Mouse (Mus musculus): ENCODE data around the gene Rpl28. TPM values are rescaled to one million over a fixed set of nuclear protein-coding genes. Genes with fewer than 3 reads are reported as not detected.
A peak's percentile ranks its signal among the peaks of the same experiment; 100 is the strongest.
"Not testable (repeated sequence)": the region's sequence is repeated elsewhere in the genome, so short reads cannot be mapped to it uniquely, and the experiment has no call there.

The Rpl28 gene
- polyA plus RNA-seq, 1 experiment from 2014 or later = 224 TPM

DNA sequence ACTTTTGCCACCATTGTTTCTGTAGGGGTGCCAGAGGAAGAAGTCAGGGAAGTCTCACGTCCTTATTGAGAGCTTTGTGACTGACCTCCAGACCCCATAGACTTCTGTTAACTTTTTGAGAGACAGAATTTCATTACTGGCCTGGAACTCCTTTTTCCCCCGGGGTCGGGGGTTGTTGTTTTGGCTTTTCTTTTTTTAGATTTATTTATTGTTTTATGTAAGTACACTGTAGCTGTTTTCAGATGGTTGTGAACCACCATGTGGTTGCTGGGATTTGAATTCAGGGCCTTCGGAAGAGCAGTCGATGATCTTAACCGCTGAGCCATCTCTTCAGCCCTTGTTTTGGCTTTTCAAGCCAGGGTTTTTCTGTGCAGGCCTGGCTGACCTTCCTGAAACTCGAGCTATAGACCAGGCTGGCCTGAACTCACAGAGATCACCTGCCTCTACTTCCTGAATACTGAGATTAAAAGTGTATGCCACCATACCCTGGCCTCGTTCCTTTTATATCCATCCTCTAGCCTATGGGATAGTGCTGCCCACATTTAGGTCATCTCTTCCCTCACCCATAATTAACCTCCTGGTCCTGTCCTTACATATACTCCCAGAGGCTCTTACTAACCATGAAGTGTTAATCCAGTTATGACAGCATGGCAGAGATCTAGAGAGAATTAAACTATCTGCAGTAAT lies 20.6 kb downstream of the Rpl28 start:
- Histone ChIP-seq H3K4me1 (peaks cover 29% of the 10 kb centered on the region), H3K9me3 (replicated peaks) (no peaks in the 10 kb centered on the region), H3K36me3 (peaks cover 17% of the 10 kb centered on the region), H3K27ac (replicated peaks) (peak overlapping the region; percentile 99), H3K9ac (replicated peaks) (peak overlapping the region; percentile 24), H3K27me3 (replicated peaks) (no peaks in the 10 kb centered on the region), H3K4me3 (replicated peaks) (peak overlapping the region; percentile 71), H3K4me2 (peak overlapping the region; percentile 70)
- ATAC-seq (ENCODE audit: low FRiP score) = no peak
- 30% methylated on average over 8 of the region's 8 CpGs for WGBS

DNA sequence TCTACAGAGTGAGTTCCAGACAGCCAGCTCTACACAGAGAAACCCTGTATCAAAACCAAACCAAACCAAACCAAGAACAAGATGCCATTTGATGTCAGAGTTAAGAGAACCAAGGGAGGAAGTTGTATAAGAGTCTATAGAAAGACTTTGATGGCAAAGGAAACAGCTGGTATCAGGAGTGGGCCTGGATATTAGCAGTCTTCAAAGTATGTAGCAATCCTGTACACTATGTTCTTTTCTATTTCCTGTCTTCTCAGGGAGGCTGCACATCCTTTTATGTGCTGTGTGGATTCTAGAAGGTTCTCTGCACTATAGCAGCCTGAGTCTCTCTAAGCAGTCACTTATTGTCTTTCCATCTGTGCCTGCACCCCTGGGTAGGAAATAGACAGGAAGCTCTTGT lies 23.9 kb downstream of the Rpl28 start:
- H3K27ac ChIP-seq (replicated peaks) = no peak overlapping the region
- no peak overlapping the region for H3K4me2 ChIP-seq
- no peak overlapping the region for H3K9ac ChIP-seq (replicated peaks)
- H3K4me3 ChIP-seq (replicated peaks) = no peak overlapping the region
- no peaks in the 10 kb centered on the region for H3K9me3 ChIP-seq (replicated peaks)
- H3K4me1 ChIP-seq = peaks cover 7% of the 10 kb centered on the region
- ATAC-seq (ENCODE audit: low FRiP score) = no peak
- no peaks in the 10 kb centered on the region for H3K27me3 ChIP-seq (replicated peaks)
- H3K36me3 ChIP-seq = no peaks in the 10 kb centered on the region

DNA sequence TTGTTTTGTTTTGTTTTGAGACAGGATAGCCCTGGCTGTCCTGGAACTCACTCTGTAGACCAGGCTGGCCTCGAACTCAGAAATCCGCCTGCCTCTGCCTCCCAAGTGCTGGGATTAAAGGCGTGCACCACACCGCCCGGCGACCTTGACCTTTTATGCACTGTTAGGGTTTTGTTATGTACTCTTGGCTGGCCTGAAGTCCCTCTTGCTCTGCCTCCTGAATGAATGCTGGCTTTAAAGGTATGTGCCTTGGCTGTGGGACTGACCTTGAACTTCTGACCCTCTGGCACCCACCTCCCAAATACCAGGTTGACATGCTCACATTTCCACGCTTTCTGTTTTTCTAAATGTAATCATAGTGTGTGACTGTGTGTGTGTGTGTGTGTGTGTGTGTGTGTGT lies 28.3 kb downstream of the Rpl28 start:
- H3K27me3 ChIP-seq (replicated peaks); H3K9me3 ChIP-seq (replicated peaks); H3K36me3 ChIP-seq; H3K27ac ChIP-seq (replicated peaks); H3K4me3 ChIP-seq (replicated peaks); H3K9ac ChIP-seq (replicated peaks); ATAC-seq (ENCODE audit: low FRiP score); H3K4me1 ChIP-seq; H3K4me2 ChIP-seq: not testable (repeated sequence)
- 97% methylated on average over 7 of the region's 7 CpGs for WGBS

DNA sequence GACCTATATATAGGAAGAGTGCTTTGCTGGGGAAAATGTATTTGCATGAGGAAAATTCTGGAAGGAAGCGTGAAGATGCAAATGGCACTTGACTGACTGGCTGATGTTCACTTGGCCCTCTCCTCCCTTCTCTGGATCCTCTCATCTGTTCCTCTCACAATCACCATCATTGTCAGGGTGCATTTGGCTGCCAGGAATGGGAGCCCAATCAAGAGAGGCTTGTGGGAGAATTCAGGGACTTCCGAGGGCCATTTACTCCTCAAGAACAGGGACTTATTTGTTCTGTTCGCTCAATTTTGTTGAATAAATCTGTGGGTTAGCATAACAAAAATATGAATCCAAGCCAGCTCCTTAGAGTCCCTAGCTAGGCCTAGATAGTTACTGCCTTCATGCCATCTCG lies 29.0 kb downstream of the Rpl28 start:
- no peak overlapping the region for H3K9ac ChIP-seq (replicated peaks)
- H3K4me1 ChIP-seq = no peaks in the 10 kb centered on the region
- no peak for ATAC-seq (ENCODE audit: low FRiP score)
- H3K4me3 ChIP-seq (replicated peaks) = no peak overlapping the region
- H3K27me3 ChIP-seq (replicated peaks) = no peaks in the 10 kb centered on the region
- no peak overlapping the region for H3K4me2 ChIP-seq
- no peaks in the 10 kb centered on the region for H3K9me3 ChIP-seq (replicated peaks)
- H3K36me3 ChIP-seq = peaks cover 3% of the 10 kb centered on the region; the same call in 1 of the 2 replicates
- H3K27ac ChIP-seq (replicated peaks) = no peak overlapping the region
- whole genome bisulfite sequencing = 84% methylated on average over 4 of the region's 4 CpGs

DNA sequence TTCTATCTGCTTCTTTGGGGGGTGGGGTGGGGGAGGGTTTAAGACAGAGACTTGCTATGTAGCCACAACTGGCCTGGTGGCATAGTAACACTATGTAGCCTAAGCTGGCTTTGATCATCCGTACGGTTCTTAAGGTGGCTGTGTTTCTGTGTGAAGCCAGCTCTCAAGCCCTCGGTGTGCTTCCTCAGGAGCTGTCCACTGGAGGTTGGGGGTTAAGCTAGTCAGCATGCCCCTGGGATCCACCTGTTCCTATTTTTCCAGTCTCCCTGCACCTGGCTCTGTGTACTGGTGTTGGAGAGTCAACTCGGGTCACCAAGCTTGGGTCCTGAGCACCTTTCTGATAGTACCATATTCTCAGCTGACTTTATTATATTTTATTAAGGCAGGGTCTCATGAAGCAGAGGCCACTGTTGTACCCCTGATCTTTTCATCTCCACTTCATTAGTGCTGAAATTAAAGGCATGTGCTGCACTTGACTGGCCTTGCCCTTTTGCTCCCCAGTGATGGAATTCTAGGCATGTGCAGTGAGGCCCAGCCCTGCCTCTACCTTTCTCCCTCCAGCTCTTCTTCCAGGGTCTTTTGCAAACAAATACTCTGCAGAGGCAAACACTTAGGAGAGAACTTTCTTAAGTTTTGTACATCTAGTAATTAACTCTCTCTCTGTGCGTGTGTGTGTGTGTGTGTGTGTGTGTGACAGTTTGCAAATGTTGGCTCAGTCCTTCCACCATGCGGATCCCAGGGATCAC lies 29.7 kb downstream of the Rpl28 start:
- H3K9me3 ChIP-seq (replicated peaks) = no peaks in the 10 kb centered on the region
- no peak overlapping the region for H3K27ac ChIP-seq (replicated peaks)
- H3K27me3 ChIP-seq (replicated peaks) = no peaks in the 10 kb centered on the region
- no peak for ATAC-seq (ENCODE audit: low FRiP score)
- H3K9ac ChIP-seq (replicated peaks) = no peak overlapping the region
- 80% methylated on average over 6 of the region's 6 CpGs for WGBS
- H3K4me1 ChIP-seq = no peaks in the 10 kb centered on the region
- H3K36me3 ChIP-seq = peaks cover 9% of the 10 kb centered on the region; the same call in 1 of the 2 replicates
- H3K4me3 ChIP-seq (replicated peaks) = no peak overlapping the region
- no peak overlapping the region for H3K4me2 ChIP-seq

DNA sequence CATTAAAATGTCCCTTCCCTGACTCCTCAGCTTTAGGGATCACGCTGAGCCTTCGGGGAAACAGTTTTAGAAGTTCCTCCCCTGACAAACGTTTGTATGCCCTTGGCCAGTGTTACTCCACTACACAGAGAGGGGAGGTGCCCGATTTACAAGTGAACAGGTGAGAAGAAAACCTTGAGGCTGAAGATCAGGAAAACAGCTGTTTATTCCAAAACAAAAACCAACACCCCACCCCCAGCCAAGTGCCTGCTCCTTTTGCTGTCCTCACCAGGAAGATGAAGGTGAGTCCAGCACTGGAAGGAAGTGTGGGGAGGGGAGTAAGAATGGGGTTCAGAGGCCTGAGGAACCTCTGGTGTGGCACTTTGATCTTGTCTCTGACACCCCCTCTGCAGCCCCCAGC lies 32.7 kb downstream of the Rpl28 start:
- no peaks in the 10 kb centered on the region; the same call in 1 of the 2 replicates for H3K27me3 ChIP-seq (replicated peaks)
- no peak for ATAC-seq (ENCODE audit: low FRiP score)
- H3K9me3 ChIP-seq (replicated peaks) = no peaks in the 10 kb centered on the region
- H3K36me3 ChIP-seq = peaks cover 34% of the 10 kb centered on the region
- H3K4me1 ChIP-seq = no peaks in the 10 kb centered on the region
- 48% methylated on average over 4 of the region's 4 CpGs for WGBS
- no peak overlapping the region for H3K27ac ChIP-seq (replicated peaks)
- no peak overlapping the region for H3K4me2 ChIP-seq
- no peak overlapping the region for H3K9ac ChIP-seq (replicated peaks)
- no peak overlapping the region for H3K4me3 ChIP-seq (replicated peaks)

DNA sequence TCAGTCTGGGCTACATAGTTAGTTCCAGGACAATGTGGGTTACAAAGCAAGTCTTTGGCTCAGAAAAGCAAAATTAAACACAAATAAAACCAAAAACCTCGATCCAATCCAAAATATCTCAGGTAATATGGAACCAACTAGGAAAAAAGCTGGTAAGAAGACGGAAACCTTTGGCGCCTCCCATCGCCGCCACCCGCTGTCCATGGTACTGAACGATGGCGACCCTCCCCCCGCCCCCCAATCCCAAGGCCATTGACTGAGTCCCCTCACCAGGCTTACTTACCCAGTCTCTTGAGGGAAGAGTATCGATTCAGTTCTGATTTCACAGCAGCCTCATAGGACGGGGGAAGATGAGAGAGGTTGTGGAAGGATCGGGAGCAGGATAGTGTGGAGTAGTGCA lies 37.8 kb downstream of the Rpl28 start:
- 14% methylated on average over 12 of the region's 12 CpGs for WGBS
- H3K9me3 ChIP-seq (replicated peaks) = no peaks in the 10 kb centered on the region
- H3K4me1 ChIP-seq = no peaks in the 10 kb centered on the region; the same call in 1 of the 2 replicates
- peaks cover 15% of the 10 kb centered on the region for H3K27me3 ChIP-seq (replicated peaks)
- H3K4me2 ChIP-seq = no peak overlapping the region
- peaks cover 46% of the 10 kb centered on the region for H3K36me3 ChIP-seq
- H3K27ac ChIP-seq (replicated peaks) = no peak overlapping the region
- no peak overlapping the region for H3K4me3 ChIP-seq (replicated peaks)
- H3K9ac ChIP-seq (replicated peaks) = no peak overlapping the region
- ATAC-seq (ENCODE audit: low FRiP score) = no peak

DNA sequence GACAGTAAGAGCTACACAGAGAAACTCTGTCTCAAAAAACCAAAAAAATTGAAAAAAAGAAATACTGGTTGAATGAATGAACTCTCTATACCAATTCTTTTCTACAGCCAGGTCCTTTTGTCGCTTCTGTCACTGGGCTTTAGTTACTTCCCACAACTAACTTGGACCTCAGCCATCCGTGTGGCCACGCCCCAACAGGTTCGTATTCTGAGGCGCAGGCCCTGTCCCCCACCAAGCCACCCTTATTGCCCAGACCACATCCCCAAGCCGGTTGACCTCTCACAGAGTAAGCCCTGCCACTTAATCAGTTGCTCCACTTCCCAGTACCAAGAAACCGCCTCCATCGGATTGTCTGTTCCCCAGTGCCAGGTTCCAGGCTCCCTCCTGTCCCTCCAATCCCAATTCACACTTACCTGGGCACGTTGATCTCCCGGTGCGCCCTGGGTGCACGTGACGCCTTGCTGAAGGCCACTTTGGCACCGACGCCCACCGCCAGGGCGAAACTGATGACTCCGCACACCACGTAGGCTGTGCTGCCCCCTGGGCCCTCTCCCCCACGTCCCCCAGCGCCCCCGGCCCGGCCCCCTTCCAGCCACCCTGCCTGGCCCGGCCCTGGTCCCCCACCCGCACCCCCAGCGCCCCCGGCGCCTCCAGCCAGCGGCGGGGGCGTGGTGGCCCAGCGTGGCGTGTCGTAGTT lies 43.1 kb downstream of the Rpl28 start:
- peak; percentile 63 for ATAC-seq (ENCODE audit: low FRiP score)
- Histone ChIP-seq H3K4me3 (replicated peaks) (peak overlapping the region; percentile 52), H3K9ac (replicated peaks) (peak overlapping the region; percentile 71), H3K27me3 (replicated peaks) (peaks cover 15% of the 10 kb centered on the region), H3K36me3 (peaks cover 12% of the 10 kb centered on the region), H3K27ac (replicated peaks) (peak overlapping the region; percentile 87), H3K4me1 (peaks cover 17% of the 10 kb centered on the region), H3K9me3 (replicated peaks) (no peaks in the 10 kb centered on the region), H3K4me2 (peak overlapping the region; percentile 89)
- WGBS = 5% methylated on average over 34 of the region's 34 CpGs

DNA sequence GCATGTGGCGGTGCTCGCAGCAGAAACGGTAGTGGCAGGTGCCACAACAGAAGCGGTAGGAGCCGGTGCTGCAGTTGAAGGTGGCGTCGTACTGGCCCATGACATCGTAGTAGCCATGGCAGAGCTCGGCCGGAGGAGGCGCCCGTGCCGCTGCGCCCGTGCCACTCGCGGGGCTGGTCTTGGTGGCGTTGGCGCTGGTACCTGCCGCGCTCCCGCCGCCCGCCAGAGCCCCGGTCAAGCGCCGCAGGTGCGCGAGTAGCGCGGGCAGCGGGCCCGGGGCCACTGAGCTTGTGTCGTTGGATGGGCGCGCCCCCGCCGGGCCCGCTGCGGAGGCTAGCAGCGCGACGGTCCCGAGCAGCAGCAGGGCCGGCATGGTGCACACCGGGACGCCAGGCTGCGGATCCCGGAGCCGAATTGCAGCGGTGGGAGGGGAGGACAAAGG lies 43.7 kb downstream of the Rpl28 start:
- Histone ChIP-seq H3K4me1 (peaks cover 19% of the 10 kb centered on the region), H3K27me3 (replicated peaks) (peaks cover 14% of the 10 kb centered on the region), H3K4me2 (peak overlapping the region; percentile 89), H3K27ac (replicated peaks) (peak overlapping the region; percentile 87), H3K36me3 (peaks cover 12% of the 10 kb centered on the region), H3K9me3 (replicated peaks) (no peaks in the 10 kb centered on the region), H3K9ac (replicated peaks) (peak overlapping the region; percentile 71), H3K4me3 (replicated peaks) (peak overlapping the region; percentile 52)
- under 1% methylated on average over 51 of the region's 51 CpGs for WGBS
- ATAC-seq (ENCODE audit: low FRiP score) = peak; percentile 93

DNA sequence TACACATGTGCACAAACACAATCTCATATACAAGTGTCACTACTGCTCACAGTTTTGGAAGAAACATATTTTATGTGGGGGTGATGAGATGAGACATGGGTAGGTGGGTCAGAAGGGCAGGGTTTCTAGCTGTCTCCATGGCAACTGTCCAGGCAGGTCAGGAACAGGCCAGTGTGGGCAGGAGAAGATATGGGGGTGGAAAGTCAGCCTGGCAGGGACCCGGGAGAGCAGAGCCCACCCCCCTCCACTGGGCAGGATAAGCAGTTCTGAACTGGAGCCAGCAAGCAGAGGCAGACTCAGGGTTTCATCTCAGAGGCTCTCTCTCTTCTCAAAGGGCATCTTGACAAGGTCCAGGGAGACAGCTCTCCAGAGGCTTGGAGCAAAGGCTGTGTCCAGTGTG lies 45.0 kb downstream of the Rpl28 start:
- Histone ChIP-seq H3K36me3 (0 out of 2 replicates have a peak, but pooled peaks cover 3% of the 10 kb centered on the region), H3K27me3 (replicated peaks) (peaks cover 6% of the 10 kb centered on the region), H3K9me3 (replicated peaks) (no peaks in the 10 kb centered on the region), H3K4me3 (replicated peaks) (no peak overlapping the region), H3K4me2 (no peak overlapping the region), H3K9ac (replicated peaks) (no peak overlapping the region), H3K4me1 (peaks cover 31% of the 10 kb centered on the region), H3K27ac (replicated peaks) (no peak overlapping the region)
- WGBS = 13% methylated on average over 1 of the region's 1 CpGs
- no peak for ATAC-seq (ENCODE audit: low FRiP score)

DNA sequence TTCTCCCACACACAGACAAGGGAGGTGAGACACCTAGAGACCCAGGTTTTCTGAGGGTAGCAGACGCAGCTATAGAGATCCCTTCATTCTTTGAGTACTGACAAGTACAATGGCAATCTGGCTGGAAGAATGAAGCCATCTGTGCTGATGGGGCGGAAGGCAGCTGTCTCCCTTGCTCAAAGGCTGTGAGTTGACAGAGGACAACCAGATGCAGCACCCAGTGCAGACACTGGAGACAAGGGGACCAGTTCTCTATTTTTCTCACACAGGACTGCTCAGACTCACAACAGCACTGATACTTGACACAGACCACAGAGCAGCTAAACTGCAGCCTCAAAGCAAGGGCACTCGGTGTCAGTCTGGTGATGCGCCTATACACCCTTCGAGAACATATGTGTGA lies 49.4 kb downstream of the Rpl28 start:
- 0 out of 2 replicates have a peak, but pooled peaks have one; percentile 2 for ATAC-seq (ENCODE audit: low FRiP score)
- WGBS = 34% methylated on average over 5 of the region's 5 CpGs
- peak overlapping the region; percentile 80 for H3K4me2 ChIP-seq
- peak overlapping the region; percentile 20 for H3K9ac ChIP-seq (replicated peaks)
- peak overlapping the region; percentile 87 for H3K27ac ChIP-seq (replicated peaks)
- H3K4me3 ChIP-seq (replicated peaks) = peak overlapping the region; percentile 49
- peaks cover 39% of the 10 kb centered on the region for H3K4me1 ChIP-seq
- H3K27me3 ChIP-seq (replicated peaks) = 0 out of 2 replicates have a peak, but pooled peaks cover 2% of the 10 kb centered on the region
- H3K36me3 ChIP-seq = no peaks in the 10 kb centered on the region
- no peaks in the 10 kb centered on the region for H3K9me3 ChIP-seq (replicated peaks)
